Mouse (Mus musculus) embryonic fibroblast, embryonic 13.5 days (primary cell): ENCODE data around the gene Trem2.

Experiments
- CTCF ChIP-seq: IDR thresholded peaks from 2 replicates; pipeline ENCODE4 v1.5.1; 2011; ENCODE audit warnings: mild to moderate bottlenecking, control low read depth, low read length, moderate library complexity, borderline replicate concordance; ENCODE audit not compliant: insufficient read depth
- POLR2A ChIP-seq: IDR thresholded peaks from 2 replicates; pipeline ENCODE4 v1.6.1; 2011; ENCODE audit warnings: low read depth, mild to moderate bottlenecking, control low read depth, low read length, moderate library complexity

DNA sequence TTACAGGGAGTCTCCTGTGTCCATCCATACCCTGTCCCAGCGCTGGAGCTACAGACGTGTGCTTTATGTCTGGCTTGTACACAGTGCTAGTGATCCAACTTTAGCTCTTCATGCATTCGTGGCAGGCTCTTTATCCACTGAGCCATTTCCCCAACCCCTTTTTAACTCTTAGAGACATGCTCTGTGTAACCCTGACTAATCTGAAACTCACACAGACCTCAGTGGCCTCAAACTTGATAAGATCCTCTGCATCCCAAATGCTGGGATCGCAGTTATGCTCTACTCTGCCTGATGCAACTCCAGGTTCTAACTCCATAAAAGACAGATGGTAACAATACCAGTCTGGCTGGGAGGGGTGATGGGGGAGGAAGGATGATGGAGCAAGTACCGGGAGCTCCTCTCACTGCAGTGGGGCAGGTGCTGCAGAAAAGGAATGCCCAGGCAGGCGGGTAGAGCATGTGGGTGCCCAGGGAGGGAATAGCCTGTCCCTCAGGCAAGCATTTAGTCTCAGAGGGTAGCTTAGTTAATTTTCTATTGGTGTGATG lies 17.3 kb downstream of the Trem2 start:
- TF ChIP-seq POLR2A (no peak), CTCF (no peak)
